In the genomic region with DNA sequence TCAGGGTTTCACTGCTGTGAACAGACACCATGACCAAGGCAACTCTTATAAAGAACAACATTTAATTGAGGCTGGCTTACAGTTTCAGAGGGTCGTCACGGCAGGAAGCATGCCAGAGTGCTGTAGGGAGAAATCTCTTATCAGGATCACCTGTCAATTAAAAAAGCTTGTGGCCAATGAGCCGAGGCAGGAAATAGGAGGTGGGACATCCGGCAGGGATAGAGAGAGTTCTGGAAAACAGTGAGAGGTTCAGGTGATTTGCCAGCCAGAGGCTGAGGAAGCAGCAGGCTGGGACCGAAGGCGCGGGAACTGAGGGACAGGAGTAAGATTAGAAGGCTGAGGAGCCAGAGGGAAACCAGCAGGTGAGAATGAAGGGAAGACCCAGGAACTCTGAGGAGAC, we compare ENCODE assay signal across 19 mouse cellular contexts. TPM values are rescaled to one million over a fixed set of nuclear protein-coding genes. Genes with fewer than 3 reads are reported as not detected.
"Had no signal": no experiment of that assay in that cellular context is flagged by ENCODE, and none has a peak within 500 bp of the region (broad histone marks: within the 10 kb centered on the region; RNA-seq: fewer than 3 reads in every experiment).

No protein-coding gene starts in this region.

- H3K27ac ChIP-seq: liver, embryonic 14.5 days; macrophage; midbrain, embryonic 15.5 days; neural tube, embryonic 12.5 days; stomach, embryonic 15.5 days; stomach, postnatal 0 days had no signal

- DNase-seq: lung, adult 18-20 months; lung, postnatal 14 days; lung, postnatal 36 days; right cerebral cortex, postnatal 14 days; thymus, adult 2 months; thymus, postnatal 25 days; thymus, postnatal 4 days had no signal

- H3K4me1 ChIP-seq: midbrain, embryonic 13.5 days; midbrain, embryonic 15.5 days; neural tube, embryonic 12.5 days had no signal

- H3K36me3 ChIP-seq: lung, embryonic 15.5 days; midbrain, embryonic 13.5 days; midbrain, embryonic 15.5 days; neural tube, embryonic 12.5 days; stomach, embryonic 15.5 days had no signal

- H3K27me3 ChIP-seq: neural tube, embryonic 12.5 days had no signal

- H3K4me3 ChIP-seq: lung, embryonic 15.5 days; midbrain, embryonic 13.5 days; midbrain, embryonic 15.5 days; neural tube, embryonic 12.5 days; stomach, embryonic 15.5 days had no signal

RNA-seq across cellular contexts. Expression of a gene that starts 10.4 kb away (rescaled TPM):
- polyA plus RNA-seq: liver, embryonic 16.5 days; midbrain, embryonic 15.5 days; midbrain, postnatal 0 days; neural tube, embryonic 14.5 days; spleen, adult 2 months had no signal
